Mouse (Mus musculus): ENCODE results near the gene Qser1.

DNA sequence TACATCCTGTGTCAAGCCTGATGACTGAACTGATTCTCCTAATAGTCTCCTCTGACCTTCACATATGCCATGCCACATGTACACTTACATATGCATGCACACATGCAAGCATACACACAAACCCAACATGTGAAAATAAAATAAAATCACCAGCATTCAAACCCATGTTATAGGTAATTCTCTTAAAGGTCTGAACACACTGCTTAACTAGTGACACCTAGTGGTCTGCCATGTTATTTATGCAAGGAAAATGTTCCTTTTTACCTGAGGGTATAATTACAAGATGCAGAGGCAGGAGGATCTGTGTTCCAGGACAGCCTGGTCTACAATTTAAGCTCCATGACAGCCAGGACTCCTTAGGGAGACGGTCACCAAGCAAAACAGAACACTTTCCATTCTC is 41.8 kb downstream of the Qser1 start:
- TF ChIP-seq CTCF (IDR thresholded peaks at IDR 0.05; ENCODE audit: control insufficient read depth, insufficient read depth, insufficient replicate concordance, low read depth, low read length) (no peak), POLR2A (IDR thresholded peaks at IDR 0.05; ENCODE audit: control insufficient read depth, low read depth, low read length) (no peak)
